Mouse (Mus musculus) thymus, postnatal 10 days (tissue): ENCODE measurements around the gene Slc32a1.

ENCODE experiments used
- DNase-seq, 2 experiments: peaks; one replicate each; pipeline ENCODE4 v3.0.0; 2021; ENCODE audit warnings: low spot score in 2 of 2

Slc32a1 gene

DNA sequence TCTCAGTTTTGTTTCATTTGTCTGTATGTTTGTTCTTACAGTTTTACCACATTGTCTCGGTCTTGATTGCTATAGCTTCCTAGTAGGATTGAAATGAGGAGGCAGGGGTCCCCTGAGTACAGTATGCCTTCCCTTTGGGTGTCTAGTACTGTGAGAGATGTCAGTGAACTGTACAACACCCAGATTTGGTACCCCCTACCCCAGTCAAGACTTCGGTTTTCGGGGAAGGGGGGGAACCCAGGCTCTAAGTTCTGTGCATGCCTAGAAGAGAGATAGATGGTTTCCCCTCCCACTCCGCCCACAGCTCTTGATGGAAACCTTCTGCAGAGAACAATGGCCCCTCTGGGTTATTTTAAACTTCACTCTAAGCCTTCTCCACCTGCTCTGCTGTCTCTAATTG lies 54.5 kb downstream of the Slc32a1 start, which contains the start of gene Ppp1r16b:
Gene Ppp1r16b, plus strand, starts transcription at position 301 of the 400 bp plus-strand sequence.
- no peak for DNase-seq
